Mouse (Mus musculus): Measurements from ENCODE around the gene Ptprn2.

Gene Ptprn2

GRCm38 (mm10) chr12:116780419-116780818 lies 294.9 kb downstream of the Ptprn2 start:
- no peak for DNase-seq (ENCODE audit: low read depth)

GRCm38 (mm10) chr12:116785731-116786130 lies 300.2 kb downstream of the Ptprn2 start:
- DNase-seq (ENCODE audit: low read depth), result no peak

DNA sequence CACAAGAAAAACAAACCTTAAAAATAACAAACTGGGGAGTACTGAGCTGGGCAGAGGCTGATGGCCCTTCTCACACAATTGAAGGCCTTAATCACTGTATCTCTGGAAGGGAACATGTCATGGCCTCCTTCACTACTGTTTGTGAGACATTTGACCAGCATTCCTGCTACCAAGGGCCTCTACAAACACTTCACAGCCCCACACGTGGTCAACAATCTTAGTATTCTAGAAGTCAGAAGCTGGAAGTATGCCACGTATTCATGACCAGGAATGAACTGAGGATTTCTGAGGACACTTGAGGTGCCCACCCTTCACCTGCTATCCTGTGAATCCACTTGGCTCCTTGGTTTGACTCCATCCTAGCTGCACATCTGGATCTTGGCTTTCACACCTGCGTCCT lies 302.8 kb downstream of the Ptprn2 start:
- no peak for DNase-seq (ENCODE audit: low read depth)

DNA sequence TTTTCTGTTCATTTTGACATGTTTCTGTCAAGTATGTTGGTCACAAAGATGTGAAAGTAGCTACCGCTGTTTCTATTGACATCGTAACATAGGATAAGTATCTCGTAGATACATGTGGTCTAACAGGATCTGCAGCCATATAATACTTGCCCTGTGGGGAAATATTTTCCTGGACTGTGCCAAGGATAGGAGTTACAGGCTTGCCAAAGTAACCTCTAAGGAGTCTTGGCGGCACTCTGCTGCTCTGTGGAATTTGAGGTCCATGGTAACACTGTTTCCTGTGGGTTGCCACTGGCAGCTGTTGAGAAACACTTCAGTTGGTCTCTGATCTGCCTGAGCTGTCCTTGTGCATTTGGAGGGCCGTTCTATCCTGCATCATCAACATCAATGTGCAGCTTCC lies 317.8 kb downstream of the Ptprn2 start:
- DNase-seq (ENCODE audit: low read depth), result no peak

- DNase-seq (ENCODE audit: low read depth), result no peak
Measured at GRCm38 (mm10) chr12:116804712-116805111, 319.2 kb downstream of the Ptprn2 start.

- no peak for DNase-seq (ENCODE audit: low read depth)
Measured at GRCm38 (mm10) chr12:116805129-116805809, 319.7 kb downstream of the Ptprn2 start.

- DNase-seq (ENCODE audit: low read depth), result no peak
Measured at GRCm38 (mm10) chr12:116806089-116806488, 320.6 kb downstream of the Ptprn2 start.

DNA sequence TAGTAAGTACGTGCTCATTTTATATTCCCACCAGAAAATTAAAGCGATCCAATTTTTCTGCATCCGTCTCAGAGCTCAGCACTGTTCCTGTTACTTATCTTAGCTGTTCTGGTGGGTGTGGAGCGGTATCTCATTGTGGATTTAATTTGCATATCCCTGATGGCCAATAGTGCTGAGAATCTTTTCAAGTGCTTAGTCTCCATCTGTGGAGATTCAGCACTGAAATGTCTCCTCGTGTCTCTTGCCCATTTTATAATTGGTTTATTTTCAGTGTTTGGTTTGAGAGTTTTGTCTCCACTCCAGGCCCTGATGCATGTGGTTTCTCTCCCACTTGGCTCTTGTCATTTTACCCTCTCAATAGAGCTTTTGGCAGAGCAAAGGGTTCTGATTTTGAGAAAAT lies 327.5 kb downstream of the Ptprn2 start:
- no peak for DNase-seq (ENCODE audit: low read depth)

DNA sequence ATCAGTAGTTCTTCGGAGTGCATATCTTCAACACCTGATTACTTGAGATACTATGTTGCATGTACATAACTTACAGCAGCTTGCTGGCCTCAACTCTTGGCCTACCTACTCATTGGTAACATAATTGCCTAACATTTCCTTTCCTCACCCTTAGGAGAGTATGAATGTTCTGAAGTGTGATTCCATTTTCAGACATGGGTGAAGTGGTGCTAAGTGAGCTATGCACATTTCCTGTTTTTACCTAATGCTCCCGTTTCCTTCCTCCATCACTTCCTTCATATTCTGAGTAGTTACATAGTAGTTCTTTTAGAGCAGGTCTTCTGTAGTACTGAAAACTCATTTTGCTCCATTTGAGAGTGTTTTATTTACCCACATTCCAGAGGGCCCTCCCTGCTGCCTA lies 334.3 kb downstream of the Ptprn2 start:
- no peak for DNase-seq (ENCODE audit: low read depth)

DNA sequence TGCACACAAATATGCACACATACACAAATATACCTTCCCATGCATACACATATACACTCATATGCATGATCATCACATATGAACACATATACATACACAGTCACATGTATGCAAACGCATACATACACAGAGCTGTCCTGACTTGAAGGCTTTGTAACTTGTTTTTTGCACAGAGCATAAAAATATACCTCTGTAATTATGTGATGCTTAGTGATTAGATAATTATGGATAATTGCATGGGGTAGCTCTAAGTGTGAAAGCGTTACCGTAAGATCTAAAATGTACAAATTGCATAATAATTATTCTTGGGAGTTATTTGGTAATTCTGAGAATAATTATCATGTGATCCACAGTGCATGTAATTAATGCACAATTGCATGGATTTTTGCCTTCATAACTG lies 337.8 kb downstream of the Ptprn2 start:
- no peak for DNase-seq (ENCODE audit: low read depth)

DNA sequence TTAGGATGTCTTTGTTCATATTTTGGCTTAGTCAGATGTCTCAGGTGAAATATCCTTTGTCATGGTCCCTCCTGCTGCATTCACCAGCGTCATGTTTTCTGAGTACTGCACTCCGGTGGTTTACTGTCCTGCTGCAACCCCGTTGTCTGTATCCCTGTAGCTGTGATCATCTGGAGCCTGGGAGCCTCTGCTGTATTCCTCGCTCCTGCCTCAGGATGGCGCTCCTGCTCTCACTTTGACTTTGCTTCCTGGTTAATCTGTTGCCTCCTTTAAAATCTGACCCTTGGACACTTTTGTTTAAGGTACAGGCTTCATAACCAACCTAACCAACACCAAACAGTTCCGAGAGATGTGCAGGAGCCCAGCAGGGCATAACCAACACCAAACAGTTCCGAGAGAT lies 342.2 kb downstream of the Ptprn2 start:
- no peak for DNase-seq (ENCODE audit: low read depth)

GRCm38 (mm10) chr12:116838611-116839192 lies 353.2 kb downstream of the Ptprn2 start:
- no peak for DNase-seq (ENCODE audit: low read depth)

DNA sequence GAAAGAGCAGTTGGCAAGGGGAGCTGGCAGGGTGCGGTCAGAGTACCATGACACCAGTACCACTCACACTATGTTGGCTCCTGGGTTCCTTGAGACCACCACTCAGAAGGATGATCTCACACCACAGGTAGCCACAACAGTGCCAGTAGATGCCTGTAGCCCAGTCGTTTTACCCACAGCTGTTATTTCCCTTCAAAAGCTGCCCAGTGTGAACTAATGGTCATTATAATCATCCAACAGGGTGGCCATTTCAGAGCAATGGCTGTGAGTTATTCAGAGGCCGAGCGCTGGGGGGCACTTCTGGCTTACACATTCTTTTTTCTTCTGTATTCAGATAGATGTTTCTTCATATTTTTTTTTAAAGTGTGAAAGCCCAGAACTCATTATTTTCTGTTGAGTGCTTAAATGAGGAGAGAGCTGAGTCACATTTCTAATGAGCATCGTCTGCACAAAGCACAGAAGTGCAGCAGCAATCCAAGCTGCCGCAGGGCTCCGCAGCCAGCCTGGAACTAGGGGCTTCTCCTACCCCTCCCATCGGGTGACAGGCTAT lies 357.3 kb downstream of the Ptprn2 start:
- no peak for DNase-seq (ENCODE audit: low read depth)

- no peak for DNase-seq (ENCODE audit: low read depth)
Measured at GRCm38 (mm10) chr12:116846220-116846619, 360.7 kb downstream of the Ptprn2 start.

- no peak for DNase-seq (ENCODE audit: low read depth)
Measured at GRCm38 (mm10) chr12:116847021-116847420, 361.5 kb downstream of the Ptprn2 start.

- no peak for DNase-seq (ENCODE audit: low read depth)
Measured at GRCm38 (mm10) chr12:116856307-116856706, 370.8 kb downstream of the Ptprn2 start.

DNA sequence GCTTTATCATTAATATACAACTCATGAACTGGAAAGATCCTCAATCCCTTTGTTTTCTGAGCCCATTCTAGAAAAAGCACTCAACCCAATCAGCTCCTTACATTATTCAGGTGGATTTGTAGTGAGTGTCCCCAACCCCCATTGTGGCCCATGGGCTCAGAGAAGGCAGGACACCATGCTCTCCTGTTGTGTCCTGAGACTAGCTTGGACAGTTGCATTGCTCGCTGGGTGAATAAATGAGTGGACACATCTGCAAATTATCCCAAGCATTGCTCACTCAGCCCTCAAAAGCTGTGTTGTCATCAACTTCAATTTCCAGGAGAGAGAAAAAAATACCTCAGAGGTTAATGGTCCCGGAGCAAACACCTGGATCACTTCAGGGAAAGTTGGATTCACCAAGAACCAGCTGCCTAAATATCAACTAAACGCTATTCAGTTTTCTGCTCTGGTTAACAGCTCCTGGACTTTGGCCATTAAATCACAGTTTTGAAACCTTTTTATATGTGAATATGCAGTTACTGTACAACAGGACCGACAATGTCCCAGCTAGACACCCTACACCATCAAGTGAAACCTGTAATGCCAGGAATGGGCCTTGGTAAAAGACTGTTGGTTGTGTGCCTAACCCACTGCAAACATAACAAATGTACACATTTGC lies 376.0 kb downstream of the Ptprn2 start:
- no peak for DNase-seq (ENCODE audit: low read depth)

DNA sequence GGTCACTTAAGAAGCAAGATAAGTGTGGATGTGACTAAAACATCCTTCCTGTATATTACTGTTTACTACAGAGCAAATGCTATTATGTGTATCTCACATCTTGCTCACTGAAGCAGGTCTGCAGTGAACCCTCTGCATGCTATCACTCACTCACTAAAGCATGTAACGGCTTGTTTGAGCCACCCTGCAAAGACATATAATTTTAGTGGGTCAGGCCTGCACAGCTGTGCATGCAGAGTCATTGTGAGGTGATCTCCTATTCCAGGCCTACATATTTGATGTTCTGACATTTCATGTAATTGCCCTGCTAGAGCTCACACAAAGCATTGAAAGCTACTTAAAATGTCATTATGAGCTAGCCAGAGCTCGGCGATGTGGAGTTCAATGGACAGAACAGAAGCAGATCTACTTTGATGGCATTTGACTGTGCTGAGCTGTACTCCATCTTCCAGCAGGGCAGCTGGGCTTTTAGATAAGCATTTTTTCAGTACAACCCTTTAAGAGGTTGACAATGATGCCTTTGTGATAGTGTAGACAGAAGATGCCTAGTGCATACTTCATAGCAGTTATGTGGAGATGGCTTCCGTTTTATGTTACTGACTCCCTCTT lies 377.9 kb downstream of the Ptprn2 start:
- no peak for DNase-seq (ENCODE audit: low read depth)

DNA sequence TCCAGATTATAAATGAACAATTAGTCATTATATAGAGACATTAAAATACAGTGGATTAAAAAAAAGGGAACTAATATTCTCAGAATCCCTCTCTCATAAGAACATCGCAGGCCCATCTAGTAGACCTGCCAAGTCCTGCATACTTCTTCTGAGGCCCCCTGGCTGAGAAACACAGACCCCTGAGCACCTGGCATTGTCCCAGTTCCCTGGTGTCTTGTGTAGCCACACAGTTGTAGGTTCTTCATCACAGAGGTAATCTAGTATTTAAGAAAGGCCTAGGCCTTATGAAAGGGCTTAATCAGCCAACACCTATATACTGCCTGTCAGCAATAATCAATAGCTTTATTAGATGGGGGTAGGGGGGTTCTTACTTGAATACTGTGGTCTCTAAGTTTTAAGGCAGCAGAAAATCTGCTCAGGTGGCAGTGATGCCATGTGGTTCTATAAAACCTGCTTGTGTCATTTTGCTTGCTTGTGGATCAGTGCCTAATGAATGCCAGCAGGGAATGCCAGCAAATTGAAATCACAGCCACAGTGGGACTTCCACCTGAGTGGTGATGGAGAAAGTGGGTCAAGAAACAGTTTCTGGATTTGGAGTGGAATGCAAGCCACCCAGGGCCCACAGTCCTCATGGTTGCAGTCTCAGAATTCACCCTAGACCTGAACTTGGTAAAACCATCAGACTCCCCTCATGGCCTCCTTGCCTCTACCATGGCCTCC lies 388.5 kb downstream of the Ptprn2 start:
- no peak for DNase-seq (ENCODE audit: low read depth)

GRCm38 (mm10) chr12:116887496-116888281 lies 402.2 kb downstream of the Ptprn2 start:
- DNase-seq (ENCODE audit: low read depth), result no peak

- DNase-seq (ENCODE audit: low read depth), result no peak
Measured at GRCm38 (mm10) chr12:116888856-116889255, 403.3 kb downstream of the Ptprn2 start.
